Mouse (Mus musculus) midbrain, embryonic 15.5 days (tissue): Measurements from ENCODE around the gene Slc9a2. TPM values are rescaled to one million over a fixed set of nuclear protein-coding genes. Genes with fewer than 3 reads are reported as not detected.
"Not testable (repeated sequence)": the region's sequence is repeated elsewhere in the genome, so short reads cannot be mapped to it uniquely, and the experiment has no call there.

ENCODE experiments used
- ATAC-seq: fragments of 200-750 bp; cut with Nextera tagmentation; replicated peaks from 2 replicates; pipeline ENCODE4 v1.8.0; 2017; ENCODE audit warnings: moderate TSS enrichment
- H3K27ac ChIP-seq: fragments of 300-500 bp; sonication (generic); 2 replicates; pipeline ENCODE4 v1.5.1; 2015; ENCODE audit warnings: mild to moderate bottlenecking, inconsistent platforms
- H3K27me3 ChIP-seq: fragments of 300-500 bp; sonication (generic); replicated peaks from 2 replicates; pipeline ENCODE4 v1.6.1; 2015; ENCODE audit warnings: inconsistent platforms
- H3K36me3 ChIP-seq: fragments of 300-500 bp; sonication (generic); replicated peaks from 2 replicates; pipeline ENCODE4 v1.6.1; 2015; ENCODE audit warnings: inconsistent platforms
- H3K4me1 ChIP-seq: fragments of 300-500 bp; sonication (generic); 2 replicates; pipeline ENCODE4 v1.6.1; 2015; ENCODE audit warnings: inconsistent platforms
- H3K4me2 ChIP-seq: fragments of 300-500 bp; sonication (generic); 2 replicates; pipeline ENCODE4 v1.6.1; 2015; ENCODE audit warnings: inconsistent platforms, mild to moderate bottlenecking, moderate library complexity
- H3K4me3 ChIP-seq: fragments of 300-500 bp; sonication (generic); 2 replicates; pipeline ENCODE4 v1.5.1; 2015; ENCODE audit warnings: mild to moderate bottlenecking, inconsistent platforms
- H3K9ac ChIP-seq: fragments of 300-500 bp; sonication (generic); 2 replicates; pipeline ENCODE4 v1.6.1; 2015; ENCODE audit warnings: mild to moderate bottlenecking, inconsistent platforms
- H3K9me3 ChIP-seq: fragments of 300-500 bp; sonication (generic); 2 replicates; pipeline ENCODE4 v1.6.1; 2016; ENCODE audit warnings: inconsistent platforms
- WGBS: fragments of 180-500 bp; shearing (Covaris S2); methylation state at CpG from one replicate; pipeline ENCODE4 v1.1.7; 2015; ENCODE audit warnings: mixed read lengths; 5-methylcytosine and 5-hydroxymethylcytosine counted together
- polyA plus RNA-seq: library from polyadenylated mRNA; unstranded; fragments of >200 nt; fragmentation: Nextera tagmentation; extraction: Ambion mirVana; gene quantifications from 2 replicates; pipeline ENCODE4 v1.2.1, GENCODE M21; 2015

The Slc9a2 gene
- polyA plus RNA-seq, 1 experiment from 2014 or later = 0.46 TPM

DNA sequence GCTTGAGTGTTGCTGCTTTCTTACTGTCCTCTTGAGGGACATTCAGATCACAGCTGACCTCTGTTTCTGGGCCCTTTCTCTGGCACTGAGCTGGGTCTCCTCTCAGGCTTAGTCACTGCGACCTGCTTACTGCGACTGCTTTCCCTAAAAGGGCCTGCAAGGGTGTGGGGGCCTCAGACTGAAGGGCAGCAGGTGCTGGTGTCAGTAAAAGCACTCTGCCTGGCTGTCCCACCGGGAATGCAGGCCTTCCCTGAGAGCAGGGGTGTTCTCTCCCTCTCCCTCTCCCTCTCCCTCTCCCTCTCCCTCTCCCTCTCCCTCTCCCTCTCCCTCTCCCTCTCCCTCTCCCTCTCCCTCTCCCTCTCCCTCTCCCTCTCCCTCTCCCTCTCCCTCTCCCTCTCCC lies 12.9 kb upstream of the Slc9a2 start:
- 10% methylated on average over 3 of the region's 3 CpGs for WGBS

DNA sequence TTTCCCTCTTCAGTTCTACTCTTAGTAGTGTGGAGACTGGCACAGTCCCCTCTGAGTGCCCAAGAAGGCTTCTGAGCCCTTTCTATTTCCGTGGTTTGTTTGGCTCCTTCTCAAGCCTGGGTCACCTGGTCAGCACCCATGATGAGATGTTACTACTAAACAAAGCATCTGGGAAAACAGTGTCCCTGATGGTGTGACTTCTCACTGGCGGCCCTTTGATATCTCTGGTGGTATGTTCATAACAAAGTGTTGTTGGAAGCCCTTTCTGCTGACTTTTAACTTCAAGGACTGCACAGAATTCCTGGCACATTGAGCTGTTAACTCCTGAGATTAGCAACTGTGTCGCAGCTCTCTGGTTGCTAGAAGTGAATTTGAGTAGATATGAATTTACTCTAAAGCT lies 10.3 kb upstream of the Slc9a2 start:
- Histone ChIP-seq H3K27me3 (no peaks in the 10 kb centered on the region), H3K27ac (no peak overlapping the region)
- ATAC-seq = no peak

More for the DNA sequence above, 12.9 kb upstream of the Slc9a2 start:
- not testable (repeated sequence) for H3K9ac ChIP-seq, H3K36me3 ChIP-seq, ATAC-seq, H3K9me3 ChIP-seq, H3K4me3 ChIP-seq, H3K27me3 ChIP-seq, H3K27ac ChIP-seq, H3K4me1 ChIP-seq, H3K4me2 ChIP-seq

DNA sequence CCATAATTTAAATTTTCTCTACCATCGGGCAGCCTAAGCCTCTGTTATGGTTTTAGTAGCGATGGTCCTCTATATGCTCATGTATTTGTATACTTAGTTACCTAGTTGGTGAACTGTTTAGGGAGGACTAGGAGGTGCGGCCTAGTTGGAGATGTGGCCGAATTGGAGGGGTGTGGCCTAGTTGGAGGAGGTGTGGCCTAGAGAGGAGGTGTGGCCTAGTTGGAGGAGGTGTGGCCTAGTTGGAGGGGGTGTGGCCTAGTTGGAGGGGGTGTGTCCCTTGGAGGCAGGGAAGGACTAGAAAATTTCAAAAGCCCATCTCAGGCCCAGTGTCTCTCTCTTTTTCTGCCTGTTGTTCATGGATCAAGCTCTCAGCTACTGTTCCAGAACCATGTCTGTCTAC lies 8.9 kb upstream of the Slc9a2 start:
- 96% methylated on average over 4 of the region's 4 CpGs for WGBS
- no peak overlapping the region for H3K4me2 ChIP-seq
- H3K27ac ChIP-seq = no peak overlapping the region
- ATAC-seq = no peak
- H3K4me3 ChIP-seq = no peak overlapping the region
- H3K4me1 ChIP-seq = no peaks in the 10 kb centered on the region
- no peaks in the 10 kb centered on the region for H3K36me3 ChIP-seq
- H3K9ac ChIP-seq = no peak overlapping the region
- H3K27me3 ChIP-seq = no peaks in the 10 kb centered on the region
- H3K9me3 ChIP-seq = no peaks in the 10 kb centered on the region

More for the DNA sequence above, 10.3 kb upstream of the Slc9a2 start:
- no peak overlapping the region for H3K9ac ChIP-seq
- H3K36me3 ChIP-seq = no peaks in the 10 kb centered on the region
- H3K4me1 ChIP-seq = no peaks in the 10 kb centered on the region
- H3K4me2 ChIP-seq = no peak overlapping the region
- H3K9me3 ChIP-seq = no peaks in the 10 kb centered on the region
- H3K4me3 ChIP-seq = no peak overlapping the region
- WGBS = 83% methylated on average over 3 of the region's 3 CpGs

DNA sequence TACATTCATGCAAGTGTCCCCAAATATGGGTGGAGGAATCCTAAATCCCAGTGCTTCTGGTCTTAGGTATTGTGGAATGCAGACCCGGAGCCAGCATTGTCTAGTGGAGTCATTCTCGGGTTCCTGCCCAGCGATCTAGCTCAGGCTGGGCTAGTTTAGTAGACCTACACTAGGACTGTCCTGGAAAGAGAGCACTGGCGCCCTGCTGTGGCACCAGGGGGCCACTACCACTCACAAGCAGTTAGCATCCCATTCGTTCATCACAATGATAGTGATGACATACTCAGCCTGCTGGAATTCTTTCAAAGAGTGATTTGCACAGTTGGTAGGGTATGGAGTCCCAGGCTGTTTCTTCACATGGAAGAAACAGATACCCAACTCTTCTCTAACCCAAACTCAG lies 3.1 kb upstream of the Slc9a2 start:
- peaks cover 19% of the 10 kb centered on the region for H3K4me1 ChIP-seq
- peaks cover 38% of the 10 kb centered on the region for H3K27me3 ChIP-seq
- H3K4me3 ChIP-seq = no peak overlapping the region
- no peak for ATAC-seq
- H3K9ac ChIP-seq = no peak overlapping the region
- H3K4me2 ChIP-seq = no peak overlapping the region
- no peaks in the 10 kb centered on the region for H3K9me3 ChIP-seq
- H3K36me3 ChIP-seq = no peaks in the 10 kb centered on the region
- H3K27ac ChIP-seq = no peak overlapping the region
- 47% methylated on average over 5 of the region's 5 CpGs for WGBS

DNA sequence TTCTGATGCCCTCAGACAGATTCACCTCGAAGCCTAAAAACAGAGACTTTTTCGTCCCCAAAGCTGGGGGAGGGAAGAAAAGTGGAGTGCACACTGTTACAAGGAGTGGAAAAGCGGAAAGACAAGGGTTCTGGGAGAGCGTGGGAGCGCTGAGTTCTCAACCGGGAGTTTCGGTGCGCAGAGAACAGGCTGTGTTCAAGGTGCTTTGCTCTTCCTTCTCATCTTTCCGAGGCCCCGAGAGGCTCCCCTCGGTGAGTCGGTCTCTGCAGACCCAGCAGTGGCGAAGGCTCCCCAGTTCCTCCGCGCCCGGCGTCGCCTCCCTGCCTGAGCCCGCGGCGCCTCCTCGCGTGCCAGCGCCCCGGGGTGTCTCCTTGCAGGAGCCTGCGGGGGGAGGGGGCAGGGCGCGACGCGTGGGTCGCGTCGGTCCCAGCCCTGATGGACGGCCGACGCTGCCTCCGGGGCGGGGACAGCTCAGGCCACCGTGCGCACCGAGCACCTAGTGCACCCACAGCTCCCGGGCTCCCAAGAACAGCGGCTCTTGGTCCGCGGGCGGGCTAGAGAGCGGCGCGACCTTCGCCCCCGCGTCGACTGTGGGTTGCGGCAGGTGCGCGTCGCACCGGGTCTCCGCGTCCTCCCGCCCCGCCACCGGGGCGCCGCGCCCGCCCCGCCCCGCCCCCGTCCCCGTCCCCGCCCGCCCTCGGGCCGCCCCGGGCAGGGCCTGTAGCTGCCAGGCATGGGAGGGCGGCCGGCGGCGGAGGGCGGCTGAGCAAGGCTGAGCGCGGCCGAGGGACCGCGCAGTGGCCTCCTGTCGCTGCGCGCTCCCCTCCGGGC lies 709 bp downstream of the Slc9a2 start:
- no peak overlapping the region for H3K27ac ChIP-seq
- H3K4me2 ChIP-seq = peak overlapping the region; percentile 100
- no peaks in the 10 kb centered on the region for H3K9me3 ChIP-seq
- H3K4me3 ChIP-seq = peak overlapping the region; percentile 71
- WGBS = under 1% methylated on average over 89 of the region's 90 CpGs
- H3K27me3 ChIP-seq = peaks cover 59% of the 10 kb centered on the region
- H3K36me3 ChIP-seq = no peaks in the 10 kb centered on the region
- H3K9ac ChIP-seq = peak overlapping the region; percentile 42
- H3K4me1 ChIP-seq = peaks cover 19% of the 10 kb centered on the region
- ATAC-seq = peak; percentile 87

DNA sequence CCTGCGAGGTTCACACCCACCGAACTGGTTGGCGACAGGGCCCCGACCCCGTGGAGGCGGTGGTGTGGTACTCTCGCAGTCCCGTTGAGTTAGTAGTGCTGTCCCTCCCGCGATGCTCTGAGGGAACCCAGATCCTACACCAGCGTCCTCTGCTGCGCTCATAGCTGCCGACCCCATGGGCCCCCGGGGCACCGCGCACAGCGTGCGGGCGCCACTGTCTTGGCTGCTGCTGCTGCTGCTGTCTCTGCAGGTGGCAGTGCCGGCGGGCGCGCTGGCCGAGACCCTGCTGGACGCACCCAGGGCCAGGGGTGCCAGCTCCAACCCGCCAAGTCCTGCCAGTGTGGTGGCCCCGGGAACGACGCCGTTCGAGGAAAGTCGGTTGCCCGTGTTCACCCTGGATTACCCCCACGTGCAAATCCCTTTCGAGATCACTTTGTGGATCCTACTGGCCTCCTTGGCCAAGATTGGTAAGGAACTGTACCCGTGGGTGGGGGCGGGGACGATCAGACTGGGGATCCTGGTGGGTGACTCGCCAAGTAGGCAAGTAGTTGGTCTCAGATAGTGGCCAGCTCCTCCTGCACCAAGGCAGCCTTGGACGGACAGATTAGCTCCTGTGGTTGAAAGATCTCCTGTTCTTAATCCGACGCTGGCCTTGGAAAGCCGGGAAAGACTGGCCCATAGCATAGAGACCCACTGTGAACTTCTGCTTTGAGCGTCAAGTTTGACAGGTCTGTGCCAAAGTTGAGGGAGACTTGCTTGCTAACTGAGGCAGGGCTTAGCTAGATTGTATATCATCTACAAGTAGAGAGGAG lies 1.5 kb downstream of the Slc9a2 start:
- WGBS = 3% methylated on average over 44 of the region's 44 CpGs
- Histone ChIP-seq H3K4me1 (peaks cover 19% of the 10 kb centered on the region), H3K27ac (no peak overlapping the region), H3K4me2 (peak overlapping the region; percentile 100), H3K9me3 (no peaks in the 10 kb centered on the region), H3K4me3 (peak overlapping the region; percentile 71), H3K36me3 (no peaks in the 10 kb centered on the region), H3K9ac (peak overlapping the region; percentile 42; the same call in 1 of the 2 replicates), H3K27me3 (peaks cover 59% of the 10 kb centered on the region)
- peak; percentile 76; the same call in 1 of the 2 replicates for ATAC-seq

DNA sequence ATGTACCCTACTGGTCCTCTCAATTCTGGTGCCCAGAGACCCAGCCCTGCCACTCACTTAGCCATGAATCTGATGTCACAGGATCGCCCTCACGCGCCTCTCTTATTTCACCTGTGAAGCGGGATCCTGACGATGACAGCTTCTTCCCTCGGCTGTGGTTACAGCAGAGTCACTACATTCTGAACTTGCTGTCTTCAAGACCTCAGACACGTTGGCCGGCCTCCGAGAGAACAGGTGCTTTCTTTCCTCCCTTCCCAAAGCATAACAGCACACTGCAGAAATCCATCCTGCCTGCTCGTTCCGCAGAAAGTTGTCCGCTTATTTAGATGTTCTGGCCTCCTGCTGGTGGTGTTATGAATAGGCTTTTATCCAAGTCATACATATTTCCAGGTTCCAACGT lies 13.9 kb downstream of the Slc9a2 start:
- H3K4me1 ChIP-seq = no peaks in the 10 kb centered on the region
- H3K9me3 ChIP-seq = no peaks in the 10 kb centered on the region
- H3K9ac ChIP-seq = no peak overlapping the region
- no peaks in the 10 kb centered on the region for H3K27me3 ChIP-seq
- H3K27ac ChIP-seq = no peak overlapping the region
- H3K36me3 ChIP-seq = no peaks in the 10 kb centered on the region
- ATAC-seq = no peak
- WGBS = 88% methylated on average over 13 of the region's 13 CpGs
- no peak overlapping the region for H3K4me2 ChIP-seq
- no peak overlapping the region for H3K4me3 ChIP-seq

DNA sequence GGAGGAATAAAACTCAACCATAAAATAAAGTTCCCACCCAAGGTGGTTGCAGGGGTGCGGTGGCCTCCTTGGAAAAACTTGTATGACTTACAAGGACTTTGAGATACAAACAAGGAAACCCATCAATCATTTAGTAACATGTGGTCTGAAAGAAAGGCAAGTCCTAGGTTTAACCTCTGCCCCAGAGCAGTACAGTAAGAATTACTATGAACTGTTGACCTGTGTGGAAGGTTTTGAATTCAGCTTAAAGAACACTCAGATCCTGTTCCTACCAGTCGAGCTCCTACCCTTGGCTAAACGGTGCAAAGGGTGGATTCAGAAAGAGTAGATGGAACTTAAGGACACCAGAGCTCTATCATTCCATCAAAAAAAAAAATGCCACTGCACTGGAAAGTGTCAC lies 16.1 kb downstream of the Slc9a2 start:
- no peak overlapping the region for H3K4me3 ChIP-seq
- no peak overlapping the region for H3K4me2 ChIP-seq
- H3K36me3 ChIP-seq = no peaks in the 10 kb centered on the region
- WGBS = 93% methylated on average over 3 of the region's 3 CpGs
- H3K9ac ChIP-seq = no peak overlapping the region
- ATAC-seq = no peak
- no peaks in the 10 kb centered on the region for H3K9me3 ChIP-seq
- no peaks in the 10 kb centered on the region for H3K4me1 ChIP-seq
- no peak overlapping the region for H3K27ac ChIP-seq
- H3K27me3 ChIP-seq = no peaks in the 10 kb centered on the region

DNA sequence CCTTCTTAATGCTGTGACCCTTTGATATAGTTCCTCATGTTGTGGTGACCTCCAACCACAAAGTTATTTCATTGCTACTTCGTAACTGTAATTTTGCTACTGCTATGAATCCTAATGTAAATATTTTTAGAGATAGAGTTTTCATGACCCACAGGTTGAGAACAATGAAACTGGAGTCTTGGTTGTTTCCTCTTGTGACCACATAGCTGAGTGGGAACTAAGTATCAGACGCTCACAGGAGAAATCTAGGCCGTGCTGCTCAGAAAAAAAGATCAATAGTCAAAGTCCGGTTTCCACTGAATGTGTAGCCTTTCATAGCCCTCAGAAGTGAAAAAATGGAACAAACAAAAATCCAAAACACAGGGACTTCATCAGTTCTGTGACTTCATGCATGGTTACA lies 24.7 kb downstream of the Slc9a2 start:
- Histone ChIP-seq H3K9me3 (no peaks in the 10 kb centered on the region), H3K4me3 (no peak overlapping the region), H3K9ac (no peak overlapping the region), H3K27ac (no peak overlapping the region), H3K4me2 (no peak overlapping the region), H3K4me1 (no peaks in the 10 kb centered on the region), H3K27me3 (no peaks in the 10 kb centered on the region), H3K36me3 (no peaks in the 10 kb centered on the region)
- no peak for ATAC-seq
- 87% methylated on average over 4 of the region's 4 CpGs for WGBS

DNA sequence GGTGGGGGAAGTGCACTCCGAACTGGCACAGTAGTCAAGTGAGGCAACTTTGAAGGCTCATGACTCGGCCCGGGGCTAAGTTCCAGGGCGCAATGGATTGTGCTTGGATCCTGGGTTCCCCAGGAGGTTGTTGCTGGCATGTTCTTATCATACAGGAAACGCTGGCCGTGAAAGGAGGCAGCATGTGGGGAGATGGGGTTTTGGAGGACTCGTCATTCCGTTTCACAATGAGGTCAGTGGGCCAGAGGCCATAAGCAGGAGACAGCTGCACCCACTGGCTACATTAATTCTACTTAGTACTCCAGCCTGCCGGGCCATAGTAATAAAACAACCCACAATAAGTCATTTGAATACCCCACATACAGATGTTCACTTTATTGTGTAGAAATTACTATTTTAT lies 34.6 kb downstream of the Slc9a2 start:
- H3K27ac ChIP-seq = no peak overlapping the region
- no peaks in the 10 kb centered on the region for H3K27me3 ChIP-seq
- H3K4me1 ChIP-seq = no peaks in the 10 kb centered on the region
- H3K36me3 ChIP-seq = no peaks in the 10 kb centered on the region
- H3K4me3 ChIP-seq = no peak overlapping the region
- no peak overlapping the region for H3K9ac ChIP-seq
- WGBS = 86% methylated on average over 9 of the region's 9 CpGs
- H3K4me2 ChIP-seq = no peak overlapping the region
- ATAC-seq = no peak
- H3K9me3 ChIP-seq = no peaks in the 10 kb centered on the region

DNA sequence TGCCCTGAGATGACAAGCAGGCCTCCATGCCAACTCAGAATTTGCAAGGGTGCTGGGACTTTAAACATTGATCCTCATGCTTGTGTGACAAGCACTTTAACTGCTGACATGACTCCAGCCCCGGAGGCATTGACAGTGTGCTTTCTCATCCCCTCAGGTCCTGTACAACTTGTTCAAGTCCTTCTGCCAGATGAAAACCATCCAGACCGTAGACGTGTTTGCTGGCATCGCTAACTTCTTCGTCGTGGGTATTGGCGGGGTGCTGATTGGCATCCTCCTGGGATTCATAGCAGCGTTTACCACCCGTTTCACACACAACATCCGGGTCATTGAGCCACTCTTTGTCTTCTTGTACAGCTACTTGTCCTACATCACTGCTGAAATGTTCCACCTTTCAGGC lies 45.7 kb downstream of the Slc9a2 start:
- H3K27me3 ChIP-seq = no peaks in the 10 kb centered on the region
- WGBS = 90% methylated on average over 10 of the region's 10 CpGs

DNA sequence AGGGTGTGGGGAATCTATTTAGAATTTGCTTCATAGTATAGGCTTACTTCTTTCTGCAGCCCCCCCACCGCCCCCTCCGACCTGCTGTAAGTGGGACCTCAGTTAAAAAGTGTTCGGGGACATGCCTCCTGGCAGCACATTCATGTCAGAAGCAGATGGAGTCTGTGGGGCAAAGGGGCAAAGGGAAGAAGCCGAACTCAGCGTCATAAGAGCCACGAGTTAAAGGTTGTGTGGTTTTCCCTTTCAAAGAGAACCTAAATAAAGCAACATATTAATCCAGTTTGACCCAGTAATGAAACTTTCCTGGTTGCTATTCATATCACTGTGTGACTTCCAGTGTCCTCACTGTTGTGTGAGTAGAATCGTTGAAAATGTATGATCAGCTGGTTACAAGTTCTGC lies 47.0 kb downstream of the Slc9a2 start:
- Histone ChIP-seq H3K27me3 (no peaks in the 10 kb centered on the region), H3K4me2 (no peak overlapping the region), H3K4me3 (no peak overlapping the region), H3K36me3 (no peaks in the 10 kb centered on the region), H3K4me1 (no peaks in the 10 kb centered on the region), H3K27ac (no peak overlapping the region), H3K9ac (no peak overlapping the region), H3K9me3 (no peaks in the 10 kb centered on the region)
- WGBS = 94% methylated on average over 7 of the region's 7 CpGs
- no peak for ATAC-seq

More for the DNA sequence above, 45.7 kb downstream of the Slc9a2 start:
- no peak for ATAC-seq
- H3K9ac ChIP-seq = no peak overlapping the region
- H3K4me2 ChIP-seq = no peak overlapping the region
- H3K36me3 ChIP-seq = no peaks in the 10 kb centered on the region
- no peaks in the 10 kb centered on the region for H3K4me1 ChIP-seq
- no peak overlapping the region for H3K4me3 ChIP-seq
- no peak overlapping the region for H3K27ac ChIP-seq
- H3K9me3 ChIP-seq = no peaks in the 10 kb centered on the region
